Mouse (Mus musculus) intestine, embryonic 16.5 days (tissue): ENCODE measurements around the gene Dcps. TPM values are rescaled to one million over a fixed set of nuclear protein-coding genes. Genes with fewer than 3 reads are reported as not detected.
A peak's percentile ranks its signal among the peaks of the same experiment; 100 is the strongest.
"Not testable (repeated sequence)": the region's sequence is repeated elsewhere in the genome, so short reads cannot be mapped to it uniquely, and the experiment has no call there.

Experiments used
- ATAC-seq: fragments of 200-750 bp; cut with Nextera tagmentation; 2 replicates; pipeline ENCODE4 v1.8.0; 2017; ENCODE audit warnings: moderate TSS enrichment, moderate library complexity
- H3K27ac ChIP-seq: fragments of 300-500 bp; sonication (generic); 2 replicates; pipeline ENCODE4 v1.5.1; 2014; ENCODE audit warnings: mild to moderate bottlenecking, low read length
- H3K27me3 ChIP-seq: fragments of 300-500 bp; sonication (generic); replicated peaks from 2 replicates; pipeline ENCODE4 v1.6.1; 2014; ENCODE audit warnings: low read length, control low read depth, mixed read lengths; ENCODE audit not compliant: control insufficient read depth, insufficient read depth
- H3K36me3 ChIP-seq: fragments of 300-500 bp; sonication (generic); 2 replicates; pipeline ENCODE4 v1.6.1; 2014; ENCODE audit warnings: low read length, control low read depth; ENCODE audit not compliant: control insufficient read depth, insufficient read depth
- H3K4me1 ChIP-seq: fragments of 300-500 bp; sonication (generic); 2 replicates; pipeline ENCODE4 v1.6.1; 2014; ENCODE audit warnings: low read length, control low read depth, mixed read lengths; ENCODE audit not compliant: control insufficient read depth, insufficient read depth
- H3K4me2 ChIP-seq: fragments of 300-500 bp; sonication (generic); 2 replicates; pipeline ENCODE4 v1.6.1; 2014; ENCODE audit warnings: low read depth, low read length, control low read depth
- H3K4me3 ChIP-seq: fragments of 300-500 bp; sonication (generic); 2 replicates; pipeline ENCODE4 v1.5.1; 2014; ENCODE audit warnings: mild to moderate bottlenecking, low read length
- H3K9ac ChIP-seq: fragments of 300-500 bp; sonication (generic); 2 replicates; pipeline ENCODE4 v1.6.1; 2014; ENCODE audit warnings: low read depth, low read length
- H3K9me3 ChIP-seq: fragments of 300-500 bp; sonication (generic); 2 replicates; pipeline ENCODE4 v1.6.1; 2016; ENCODE audit warnings: low read length, control low read depth; ENCODE audit not compliant: control insufficient read depth
- WGBS: fragments of 180-500 bp; shearing (Covaris S2); extraction: QIAGEN DNeasy Blood & Tissue Kit; methylation state at CpG from one replicate; pipeline ENCODE4 v1.1.7; 2014; 5-methylcytosine and 5-hydroxymethylcytosine counted together
- polyA plus RNA-seq: library from polyadenylated mRNA; unstranded; fragments of >200 nt; fragmentation: Nextera tagmentation; extraction: Ambion mirVana; gene quantifications from 2 replicates; pipeline ENCODE4 v1.2.1, GENCODE M21; 2015

The Dcps gene
- polyA plus RNA-seq, 1 experiment from 2014 or later, result 88.2 TPM

DNA sequence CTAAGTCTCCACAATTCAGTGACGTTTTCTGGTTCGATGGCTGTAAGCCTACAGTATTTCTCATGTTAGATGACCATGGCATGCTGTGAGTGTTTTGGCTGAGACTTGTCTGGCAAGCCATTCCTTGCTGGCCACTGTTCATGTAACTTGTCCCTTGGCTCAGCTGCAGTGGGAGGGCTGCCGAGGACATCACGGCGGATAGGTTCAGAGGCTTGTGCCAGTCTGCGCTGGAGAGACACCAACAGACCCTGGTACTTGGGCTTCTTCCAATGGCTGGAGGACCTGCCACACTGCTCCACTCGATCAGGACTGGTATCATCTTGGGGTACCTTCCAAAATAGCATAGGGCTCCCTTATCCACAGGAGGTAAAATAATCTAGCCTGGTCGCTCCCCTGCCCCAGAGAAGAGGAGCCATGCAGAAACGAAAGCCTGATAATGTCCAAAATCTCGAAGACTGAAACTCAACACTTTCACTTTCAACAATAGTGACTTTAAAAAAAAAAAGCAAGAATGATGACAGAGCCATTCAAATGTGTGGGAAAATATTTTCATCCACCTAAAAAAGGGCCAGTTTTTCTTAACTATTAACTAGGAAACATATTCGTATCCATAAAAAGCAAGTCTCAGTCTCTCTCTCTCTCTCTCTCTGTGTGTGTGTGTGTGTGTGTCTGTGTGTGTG, 12.7 kb downstream of the Dcps start:
- ATAC-seq, result no peak
- Histone ChIP-seq H3K4me3 (no peak overlapping the region), H3K4me2 (no peak overlapping the region), H3K9ac (no peak overlapping the region), H3K27ac (no peak overlapping the region), H3K36me3 (no peaks in the 10 kb centered on the region), H3K27me3 (no peaks in the 10 kb centered on the region), H3K9me3 (no peaks in the 10 kb centered on the region), H3K4me1 (peaks cover 13% of the 10 kb centered on the region; the same call in 1 of the 2 replicates)
- 90% methylated on average over 11 of the region's 11 CpGs for WGBS

DNA sequence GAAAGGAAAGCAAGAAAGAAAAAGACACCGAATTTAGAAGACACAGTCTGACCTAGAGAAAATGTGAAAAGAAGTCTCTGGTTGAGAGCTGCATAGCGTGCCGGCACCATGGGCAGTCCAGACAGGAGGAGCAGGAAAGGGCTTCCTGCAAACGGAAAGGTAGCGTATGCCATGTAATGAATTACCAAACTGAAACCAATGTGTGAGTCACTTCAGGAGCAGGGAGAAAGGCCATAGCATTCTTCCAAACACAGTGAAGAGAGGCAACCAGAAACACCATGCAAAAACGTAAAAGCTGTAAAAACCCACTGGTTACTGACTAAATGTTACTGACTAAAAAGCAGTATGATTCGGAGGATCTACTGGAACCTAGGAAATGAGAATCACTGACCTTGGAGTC, 14.1 kb downstream of the Dcps start:
- WGBS, result 82% methylated on average over 7 of the region's 7 CpGs
- peaks cover 13% of the 10 kb centered on the region; the same call in 1 of the 2 replicates for H3K4me1 ChIP-seq
- no peak overlapping the region for H3K4me2 ChIP-seq
- H3K4me3 ChIP-seq, result no peak overlapping the region
- H3K27ac ChIP-seq, result no peak overlapping the region
- no peak overlapping the region for H3K9ac ChIP-seq
- H3K36me3 ChIP-seq, result no peaks in the 10 kb centered on the region
- no peaks in the 10 kb centered on the region for H3K9me3 ChIP-seq
- H3K27me3 ChIP-seq, result no peaks in the 10 kb centered on the region
- ATAC-seq, result no peak

DNA sequence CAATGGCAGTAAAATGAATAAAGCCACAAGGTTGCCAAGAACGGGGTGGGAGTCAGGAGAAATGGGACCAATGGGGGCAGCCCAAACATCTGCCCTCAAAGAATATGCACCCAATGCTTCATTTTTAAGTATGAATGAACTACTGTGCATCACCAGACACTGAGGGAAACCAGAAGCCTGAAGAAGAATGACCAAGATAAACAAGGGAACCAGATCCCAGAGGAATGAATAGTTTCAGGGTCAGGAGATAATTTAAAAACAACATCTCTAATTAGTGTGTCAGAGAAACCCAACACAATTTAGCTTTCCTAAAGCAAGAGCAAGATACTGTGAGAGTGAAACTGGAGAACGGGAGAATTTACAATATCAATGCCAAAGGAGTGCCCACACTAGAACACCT, 15.2 kb downstream of the Dcps start:
- ATAC-seq, result no peak
- Histone ChIP-seq H3K27ac (no peak overlapping the region), H3K27me3 (no peaks in the 10 kb centered on the region), H3K4me1 (peaks cover 12% of the 10 kb centered on the region; the same call in 1 of the 2 replicates), H3K4me2 (no peak overlapping the region), H3K9me3 (no peaks in the 10 kb centered on the region), H3K9ac (no peak overlapping the region), H3K4me3 (no peak overlapping the region), H3K36me3 (no peaks in the 10 kb centered on the region)
- 59% methylated on average over 2 of the region's 2 CpGs for WGBS

DNA sequence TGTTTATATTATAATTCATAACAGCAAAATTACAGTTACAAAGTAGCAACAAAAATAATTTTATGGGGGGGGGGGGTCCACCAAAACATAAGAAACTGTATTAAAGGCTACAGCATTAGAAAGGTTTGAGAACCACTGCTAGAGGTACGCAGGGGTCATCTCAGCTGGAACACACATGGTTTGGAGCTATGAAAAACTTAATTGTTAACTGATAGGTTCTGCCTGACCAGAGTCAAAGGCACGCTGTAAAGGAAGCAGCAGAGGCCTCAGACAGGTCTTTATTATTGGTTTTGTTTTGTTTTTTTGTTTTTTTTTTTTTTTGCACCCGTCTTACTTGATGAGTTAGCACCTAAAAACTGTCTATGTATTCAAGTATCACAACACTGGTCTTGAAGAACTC, 17.4 kb downstream of the Dcps start:
- no peaks in the 10 kb centered on the region for H3K9me3 ChIP-seq
- H3K27me3 ChIP-seq, result no peaks in the 10 kb centered on the region
- no peak overlapping the region for H3K27ac ChIP-seq
- no peak overlapping the region for H3K4me3 ChIP-seq
- ATAC-seq, result no peak
- H3K9ac ChIP-seq, result no peak overlapping the region
- no peaks in the 10 kb centered on the region for H3K36me3 ChIP-seq
- H3K4me1 ChIP-seq, result no peaks in the 10 kb centered on the region
- WGBS, result 90% methylated on average over 3 of the region's 3 CpGs
- H3K4me2 ChIP-seq, result no peak overlapping the region

DNA sequence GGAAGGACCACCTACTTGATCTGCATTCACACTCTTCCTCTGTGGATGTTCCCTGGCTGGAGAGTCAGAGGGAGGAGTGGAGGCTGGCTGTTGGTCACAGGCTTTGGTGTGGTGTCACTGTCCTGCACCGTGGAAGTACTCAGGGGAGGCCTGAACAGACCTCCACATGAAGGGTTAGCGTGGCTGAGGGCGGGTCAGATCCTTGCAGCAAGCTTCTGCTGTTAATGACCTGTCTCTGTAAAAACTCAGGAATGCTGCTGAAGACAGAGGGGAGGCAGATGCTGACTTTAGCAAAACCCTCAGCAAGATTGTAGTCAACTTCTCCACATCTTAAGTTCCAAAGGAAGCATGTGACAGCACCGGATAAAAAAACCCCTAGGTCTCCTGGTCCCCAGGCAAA, 19.0 kb downstream of the Dcps start:
- H3K27me3 ChIP-seq, result no peaks in the 10 kb centered on the region
- WGBS, result 59% methylated on average over 4 of the region's 4 CpGs
- H3K27ac ChIP-seq, result no peak overlapping the region
- H3K4me2 ChIP-seq, result no peak overlapping the region
- ATAC-seq, result peak; percentile 33; the same call in 1 of the 2 replicates
- no peak overlapping the region for H3K9ac ChIP-seq
- no peak overlapping the region for H3K4me3 ChIP-seq
- no peaks in the 10 kb centered on the region for H3K4me1 ChIP-seq
- no peaks in the 10 kb centered on the region for H3K9me3 ChIP-seq
- no peaks in the 10 kb centered on the region for H3K36me3 ChIP-seq

DNA sequence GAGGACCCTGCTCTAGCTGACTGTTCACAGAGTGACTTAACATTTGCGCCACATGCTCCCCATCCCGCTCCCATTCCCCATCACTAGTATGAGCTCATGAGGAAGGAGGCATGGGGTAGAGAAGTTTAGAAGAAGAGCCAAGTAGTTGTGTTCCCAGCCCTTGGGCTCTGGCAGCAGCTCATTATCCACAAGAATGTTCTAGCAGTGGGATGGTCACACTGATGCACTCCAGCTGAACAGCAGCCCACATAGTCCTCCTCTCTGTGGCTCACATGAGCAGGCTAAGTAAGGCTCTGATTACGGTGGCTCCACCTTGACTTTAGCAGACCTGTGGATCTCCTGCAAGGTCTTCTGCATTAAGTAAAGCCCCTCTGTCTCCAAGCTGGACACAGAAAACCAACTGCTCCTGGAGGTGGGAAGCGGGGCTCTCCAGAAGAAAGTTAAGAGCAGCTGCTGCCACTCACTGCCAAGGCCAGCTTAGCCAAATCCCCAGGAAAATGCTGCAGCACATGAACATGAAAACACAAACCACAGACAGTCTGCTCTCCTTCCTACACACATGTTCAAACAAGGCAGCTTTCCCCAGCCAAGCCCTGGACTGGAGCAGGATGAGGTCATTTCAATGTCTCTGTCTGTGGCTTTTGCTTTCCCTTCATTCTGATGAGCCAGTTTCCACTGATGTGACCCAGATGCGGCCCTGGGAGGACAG, 19.7 kb downstream of the Dcps start:
- peak; percentile 51 for ATAC-seq
- Histone ChIP-seq H3K4me2 (no peak overlapping the region), H3K4me1 (no peaks in the 10 kb centered on the region), H3K36me3 (no peaks in the 10 kb centered on the region), H3K9ac (no peak overlapping the region), H3K9me3 (no peaks in the 10 kb centered on the region), H3K4me3 (no peak overlapping the region), H3K27me3 (no peaks in the 10 kb centered on the region), H3K27ac (no peak overlapping the region)
- WGBS, result 83% methylated on average over 5 of the region's 5 CpGs

DNA sequence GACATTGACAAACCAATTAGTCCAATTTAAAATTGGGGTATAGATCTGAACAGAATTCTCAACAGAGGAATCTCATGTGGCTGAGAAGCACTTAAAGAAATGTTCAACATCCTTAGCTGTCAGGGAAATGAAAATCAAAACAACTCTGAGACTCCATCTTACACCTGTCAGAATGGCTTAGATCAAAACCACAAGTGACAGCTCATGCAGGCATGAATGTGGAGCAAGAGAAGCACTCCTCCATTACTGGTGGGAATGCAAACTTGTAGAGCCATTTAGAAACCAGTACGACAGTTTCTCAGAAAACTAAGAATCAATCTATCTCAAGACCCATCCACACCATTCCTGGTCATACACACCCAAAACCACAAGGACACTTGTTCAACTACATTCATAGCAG, 22.9 kb downstream of the Dcps start:
- Histone ChIP-seq H3K4me3 (no peak overlapping the region), H3K27ac (no peak overlapping the region), H3K9me3 (no peaks in the 10 kb centered on the region), H3K4me2 (no peak overlapping the region), H3K27me3 (no peaks in the 10 kb centered on the region), H3K36me3 (no peaks in the 10 kb centered on the region), H3K4me1 (no peaks in the 10 kb centered on the region), H3K9ac (no peak overlapping the region)
- WGBS, result 91% methylated on average over 1 of the region's 1 CpGs
- ATAC-seq, result no peak

DNA sequence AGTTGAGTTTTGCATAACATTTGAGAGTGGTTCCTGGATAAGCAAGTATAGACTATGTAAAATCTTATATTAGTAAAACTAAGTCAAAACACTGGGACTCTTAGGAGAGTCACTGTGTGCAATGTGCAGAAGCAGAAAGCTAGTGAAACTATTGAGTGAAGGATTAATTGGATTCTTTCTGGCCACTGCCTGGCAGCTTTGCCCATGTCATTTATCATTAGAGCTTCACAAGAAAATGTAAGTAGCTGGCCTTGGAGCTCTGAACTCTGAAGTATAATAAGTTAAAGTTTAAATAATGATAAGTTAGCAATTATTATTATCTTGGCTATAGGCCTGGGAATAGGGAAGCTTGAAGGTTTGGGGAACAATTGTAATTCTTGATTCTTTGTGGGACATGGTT, 27.0 kb downstream of the Dcps start:
- ATAC-seq, result not testable (repeated sequence)

DNA sequence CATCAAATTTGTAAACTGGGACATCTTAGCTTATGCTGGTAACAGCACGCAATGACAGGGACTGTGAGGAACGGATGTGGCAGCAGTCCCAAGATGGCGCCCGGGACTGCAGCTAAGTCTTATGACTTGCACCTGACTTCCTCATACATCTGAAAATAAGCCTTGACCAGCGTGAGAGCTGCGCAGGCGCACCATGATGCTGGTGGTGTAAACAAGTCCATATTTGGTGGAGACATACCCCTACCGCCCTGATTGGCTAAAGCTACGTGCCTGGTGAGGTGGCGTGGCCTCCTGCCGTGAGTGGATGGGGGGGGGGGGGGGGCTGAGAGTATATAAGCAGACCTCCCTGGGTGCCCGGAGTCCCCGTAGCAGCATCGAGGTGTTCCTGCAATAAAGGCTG, 28.6 kb downstream of the Dcps start:
- not testable (repeated sequence) for H3K4me2 ChIP-seq, H3K27ac ChIP-seq, H3K9ac ChIP-seq, H3K4me1 ChIP-seq, H3K9me3 ChIP-seq, H3K27me3 ChIP-seq, ATAC-seq, H3K4me3 ChIP-seq, H3K36me3 ChIP-seq
- 93% methylated on average over 14 of the region's 14 CpGs for WGBS

More for the DNA sequence above, 27.0 kb downstream of the Dcps start:
- not testable (repeated sequence) for H3K9ac ChIP-seq, H3K27ac ChIP-seq, H3K9me3 ChIP-seq, H3K4me2 ChIP-seq, H3K27me3 ChIP-seq, H3K4me3 ChIP-seq, H3K4me1 ChIP-seq, H3K36me3 ChIP-seq
